Mouse (Mus musculus) adrenal gland, postnatal 10 days (tissue): ENCODE measurements around the gene Actr1b. TPM values are rescaled to one million over a fixed set of nuclear protein-coding genes. Genes with fewer than 3 reads are reported as not detected.

Source experiments
- DNase-seq: peaks from one replicate; pipeline ENCODE4 v3.0.0; 2021; ENCODE audit warnings: mixed read lengths
- microRNA-seq: library from miRNA; unstranded; fragments of <30 nt; microRNA quantifications from one replicate; pipeline ENCODE4 v1.2.0, GENCODE M21; 2021
- total RNA-seq, 2 experiments: library from RNA; stranded (reverse); gene quantifications; 2 replicates each; pipeline ENCODE4 v1.2.3; 2021

The Actr1b gene
- total RNA-seq, 2 experiments from 2014 or later: 111 to 133 TPM

- DNase-seq: no peak
These were observed 59.2 kb downstream of the Actr1b start for GRCm38 (mm10) chr1:36655039-36655438.

Small RNAs within 50 kb of the gene (microRNA-seq; reads per million reads assigned to microRNA genes)
- gene Gm24133: not detected

Other genes starting within 250 kb of the Actr1b start
- 1 to 10 TPM; 3.9 to 4.4 TPM for gene Cnnm4, start 242.8 kb downstream of the Actr1b start, total RNA-seq
- 10 to 100 TPM; 23.1 to 29.8 TPM for gene Cnnm3, start 202.6 kb downstream of the Actr1b start, total RNA-seq
- gene Ankrd23, start 177.5 kb downstream of the Actr1b start, total RNA-seq: 10 to 100 TPM; 22.5 to 73.8 TPM
- 10 to 100 TPM; 10.2 to 32.9 TPM for gene Gm42417, start 175.0 kb downstream of the Actr1b start, total RNA-seq
- 10 to 100 TPM; 12.9 to 21.6 TPM for gene Ankrd39, start 167.0 kb downstream of the Actr1b start, total RNA-seq
- gene Sema4c, start 156.1 kb downstream of the Actr1b start, total RNA-seq: 10 to 100 TPM; 27.3 to 28.9 TPM
- gene Fam178b, start 31.2 kb downstream of the Actr1b start, total RNA-seq: under 1 TPM; 0.72 to 0.82 TPM
- gene Cox5b, start 23.0 kb downstream of the Actr1b start, total RNA-seq: 1,000 to 10,000 TPM; 1,610 to 1,679 TPM
- gene 4933424G06Rik, start 4.3 kb downstream of the Actr1b start, total RNA-seq: not detected
- 1 to 10 TPM; 2.1 to 2.4 TPM for gene Zap70, start 47.4 kb upstream of the Actr1b start, total RNA-seq
- gene Tmem131, start 229.2 kb upstream of the Actr1b start, total RNA-seq: 10 to 100 TPM; 39.3 to 48.0 TPM